Mouse (Mus musculus) liver, adult 2 months (tissue): ENCODE data around the gene Epb41l3.

Experiments
- CTCF ChIP-seq: fragments of 200-500 bp; IDR thresholded peaks from 2 replicates; pipeline ENCODE4 v1.5.1; 2011; ENCODE audit warnings: low read depth, low read length, control low read depth
- POLR2A ChIP-seq: fragments of 200-500 bp; IDR thresholded peaks from 2 replicates; pipeline ENCODE4 v1.6.1; 2011; ENCODE audit warnings: low read length, control low read depth; ENCODE audit not compliant: insufficient read depth; ENCODE audit errors: extremely low read depth

GRCm38 (mm10) chr17:69157101-69157808 is 81.8 kb downstream of the Epb41l3 start:
- TF ChIP-seq CTCF (no peak), POLR2A (no peak)
